Mouse (Mus musculus) kidney, adult 2 months (tissue): ENCODE measurements around the gene Wsb1. TPM values are rescaled to one million over a fixed set of nuclear protein-coding genes. Genes with fewer than 3 reads are reported as not detected.

Experiments used
- DNase-seq: peaks from one replicate; pipeline ENCODE4 v3.0.0; 2021
- H3K27ac ChIP-seq: fragments of 200-500 bp; 2 replicates; pipeline ENCODE4 v1.5.1; 2012; ENCODE audit warnings: low read depth, low read length, control low read depth, inconsistent platforms; ENCODE audit not compliant: insufficient read depth
- H3K27me3 ChIP-seq: fragments of 200-500 bp; replicated peaks from 2 replicates; pipeline ENCODE4 v1.6.1; 2012; ENCODE audit warnings: mild to moderate bottlenecking, moderate library complexity, low read length, inconsistent platforms; ENCODE audit not compliant: control insufficient read depth, insufficient read depth
- H3K36me3 ChIP-seq: fragments of 200-500 bp; 2 replicates; pipeline ENCODE4 v1.6.1; 2012; ENCODE audit warnings: mild to moderate bottlenecking, moderate library complexity, low read length, inconsistent platforms; ENCODE audit not compliant: control insufficient read depth, insufficient read depth
- H3K4me1 ChIP-seq: fragments of 200-500 bp; 2 replicates; pipeline ENCODE4 v1.6.1; 2011; ENCODE audit warnings: low read length; ENCODE audit not compliant: control insufficient read depth, insufficient read depth
- H3K4me3 ChIP-seq: fragments of 200-500 bp; 2 replicates; pipeline ENCODE4 v1.5.1; 2011; ENCODE audit warnings: mild to moderate bottlenecking, low read depth, low read length, control low read depth; ENCODE audit not compliant: insufficient read depth
- CTCF ChIP-seq: fragments of 200-500 bp; conservative IDR thresholded peaks from 2 replicates; pipeline ENCODE4 v1.5.1; 2011; ENCODE audit warnings: low read depth, mild to moderate bottlenecking, control low read depth, low read length, moderate library complexity, mixed read lengths; ENCODE audit not compliant: insufficient read depth, insufficient read length
- POLR2A ChIP-seq: fragments of 200-500 bp; IDR thresholded peaks from one replicate; pipeline ENCODE4 v1.6.1; 2011; ENCODE audit warnings: low read depth, low read length, control low read depth
- WGBS: fragments of 180-500 bp; shearing (Covaris S2); methylation state at CpG from one replicate; pipeline ENCODE4 v1.1.7; 2018; 5-methylcytosine and 5-hydroxymethylcytosine counted together
- polyA plus RNA-seq: library from polyadenylated mRNA; depleted of rRNA; stranded (reverse); fragments of >200 nt; gene quantifications from 2 replicates; pipeline ENCODE4 v1.2.3, GENCODE M21; 2012

The Wsb1 gene
- polyA plus RNA-seq, 1 experiment = 59.3 TPM

GRCm38 (mm10) chr11:79215539-79215938, 38.9 kb downstream of the Wsb1 start:
- TF ChIP-seq POLR2A = no peak
- no peak for TF ChIP-seq CTCF
- DNase-seq = no peak
- 65% methylated on average over 2 of the region's 2 CpGs for WGBS
- H3K4me3 ChIP-seq = no peak overlapping the region
- no peak overlapping the region for H3K27ac ChIP-seq
- H3K36me3 ChIP-seq = no peaks in the 10 kb centered on the region
- no peaks in the 10 kb centered on the region; the same call in 1 of the 2 replicates for H3K4me1 ChIP-seq
- no peaks in the 10 kb centered on the region for H3K27me3 ChIP-seq

- peak; percentile 96 for DNase-seq
- TF ChIP-seq POLR2A (no peak), CTCF (peak; percentile 94)
- H3K27ac ChIP-seq = peak overlapping the region; percentile 54
- no peak overlapping the region for H3K4me3 ChIP-seq
- no peaks in the 10 kb centered on the region for H3K27me3 ChIP-seq
- no peaks in the 10 kb centered on the region; the same call in 1 of the 2 replicates for H3K4me1 ChIP-seq
- no peaks in the 10 kb centered on the region for H3K36me3 ChIP-seq
- 11% methylated on average over 14 of the region's 14 CpGs for WGBS
Observed at GRCm38 (mm10) chr11:79214015-79214418, 40.5 kb downstream of the Wsb1 start.

- Histone ChIP-seq H3K36me3 (no peaks in the 10 kb centered on the region), H3K27me3 (no peaks in the 10 kb centered on the region), H3K27ac (no peak overlapping the region), H3K4me1 (peaks cover 6% of the 10 kb centered on the region; the same call in 1 of the 2 replicates), H3K4me3 (no peak overlapping the region)
- DNase-seq = no peak
- 88% methylated on average over 5 of the region's 5 CpGs for WGBS
- no peak for TF ChIP-seq POLR2A
- no peak for TF ChIP-seq CTCF
Observed at GRCm38 (mm10) chr11:79209882-79210471, 44.5 kb downstream of the Wsb1 start.

- H3K27ac ChIP-seq = no peak overlapping the region
- H3K4me1 ChIP-seq = peaks cover 6% of the 10 kb centered on the region; the same call in 1 of the 2 replicates
- no peak for DNase-seq
- no peaks in the 10 kb centered on the region for H3K36me3 ChIP-seq
- 39% methylated on average over 5 of the region's 5 CpGs for WGBS
- no peak overlapping the region for H3K4me3 ChIP-seq
- TF ChIP-seq POLR2A (no peak), CTCF (no peak)
- no peaks in the 10 kb centered on the region for H3K27me3 ChIP-seq
Observed at GRCm38 (mm10) chr11:79209113-79209512, 45.4 kb downstream of the Wsb1 start.

GRCm38 (mm10) chr11:79208462-79208861, 46.0 kb downstream of the Wsb1 start:
- TF ChIP-seq POLR2A (no peak), CTCF (no peak)
- no peak for DNase-seq
- no peaks in the 10 kb centered on the region for H3K27me3 ChIP-seq
- H3K4me1 ChIP-seq = peaks cover 6% of the 10 kb centered on the region; the same call in 1 of the 2 replicates
- H3K27ac ChIP-seq = no peak overlapping the region
- 84% methylated on average over 4 of the region's 4 CpGs for WGBS
- H3K36me3 ChIP-seq = no peaks in the 10 kb centered on the region
- H3K4me3 ChIP-seq = no peak overlapping the region

GRCm38 (mm10) chr11:79207691-79208090, 46.8 kb downstream of the Wsb1 start:
- H3K4me1 ChIP-seq = peaks cover 6% of the 10 kb centered on the region; the same call in 1 of the 2 replicates
- WGBS = 81% methylated on average over 10 of the region's 10 CpGs
- DNase-seq = no peak
- H3K36me3 ChIP-seq = no peaks in the 10 kb centered on the region
- TF ChIP-seq CTCF (no peak), POLR2A (no peak)
- no peak overlapping the region for H3K4me3 ChIP-seq
- no peak overlapping the region for H3K27ac ChIP-seq
- no peaks in the 10 kb centered on the region for H3K27me3 ChIP-seq

GRCm38 (mm10) chr11:79204444-79204843, 50.0 kb downstream of the Wsb1 start:
- no peaks in the 10 kb centered on the region for H3K27me3 ChIP-seq
- TF ChIP-seq CTCF (no peak), POLR2A (no peak)
- no peaks in the 10 kb centered on the region for H3K36me3 ChIP-seq
- no peak overlapping the region for H3K27ac ChIP-seq
- WGBS = 90% methylated on average over 3 of the region's 3 CpGs
- H3K4me1 ChIP-seq = peaks cover 6% of the 10 kb centered on the region; the same call in 1 of the 2 replicates
- H3K4me3 ChIP-seq = no peak overlapping the region
- no peak for DNase-seq
